Mouse (Mus musculus) liver, adult 2 months (tissue): ENCODE data around the gene Lhx3.

Experiments
- CTCF ChIP-seq: fragments of 200-500 bp; IDR thresholded peaks from 2 replicates; pipeline ENCODE4 v1.5.1; 2011; ENCODE audit warnings: low read depth, low read length, control low read depth
- POLR2A ChIP-seq: fragments of 200-500 bp; IDR thresholded peaks from 2 replicates; pipeline ENCODE4 v1.6.1; 2011; ENCODE audit warnings: low read length, control low read depth; ENCODE audit not compliant: insufficient read depth; ENCODE audit errors: extremely low read depth

DNA sequence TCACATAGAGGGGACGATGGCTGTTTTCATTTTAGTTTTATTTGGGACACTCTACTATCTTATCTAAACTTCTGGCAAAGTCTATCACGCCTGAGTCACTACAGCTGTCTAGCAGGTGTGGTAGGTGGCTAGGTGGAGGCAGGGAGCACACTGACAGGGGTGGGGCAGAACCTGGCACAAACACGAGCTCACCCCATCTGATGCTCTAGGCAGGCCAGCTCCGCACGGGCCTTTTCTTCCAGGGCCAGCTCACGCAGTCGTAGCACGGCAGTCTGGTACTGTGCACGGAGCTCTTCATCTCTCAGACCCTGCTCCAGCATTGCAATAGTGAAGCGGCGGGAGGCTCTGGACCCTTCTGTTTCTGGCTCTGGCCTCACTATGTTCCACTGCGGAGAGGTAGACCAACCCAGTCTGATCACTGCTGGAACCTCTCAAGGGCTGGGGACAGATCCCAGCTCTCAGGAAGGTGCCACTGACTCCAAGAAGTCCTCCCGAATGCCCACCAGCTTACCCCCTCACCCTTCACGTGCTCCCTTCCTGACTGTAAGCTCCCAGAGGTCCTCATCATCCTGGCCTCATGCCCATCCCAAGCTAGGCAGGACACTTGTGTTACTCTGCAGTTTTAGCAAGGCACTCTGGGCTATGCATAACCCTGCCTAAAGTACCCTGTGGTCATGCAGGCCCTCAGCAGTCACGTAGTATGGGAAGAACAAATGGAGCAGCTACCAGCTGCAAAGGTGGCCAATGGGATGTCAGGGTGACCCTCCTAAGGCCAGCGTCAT, 49.4 kb upstream of the Lhx3 start:
- TF ChIP-seq CTCF = no peak
- no peak for TF ChIP-seq POLR2A
